Mouse (Mus musculus) forebrain, embryonic 13.5 days (tissue): ENCODE results near the gene Dhx36. TPM values are rescaled to one million over a fixed set of nuclear protein-coding genes. Genes with fewer than 3 reads are reported as not detected.

Source experiments
- ATAC-seq: fragments of 200-750 bp; cut with Nextera tagmentation; 2 replicates; pipeline ENCODE4 v1.8.0; 2017
- H3K27ac ChIP-seq: fragments of 300-500 bp; sonication (generic); 2 replicates; pipeline ENCODE4 v1.5.1; 2015; ENCODE audit warnings: inconsistent platforms, mild to moderate bottlenecking, moderate library complexity
- H3K27me3 ChIP-seq: fragments of 300-500 bp; sonication (generic); 2 replicates; pipeline ENCODE4 v1.6.1; 2015; ENCODE audit warnings: mild to moderate bottlenecking, inconsistent platforms
- H3K36me3 ChIP-seq: fragments of 300-500 bp; sonication (generic); 2 replicates; pipeline ENCODE4 v1.6.1; 2015; ENCODE audit warnings: mild to moderate bottlenecking, inconsistent platforms; ENCODE audit not compliant: poor library complexity, severe bottlenecking
- H3K4me1 ChIP-seq: fragments of 300-500 bp; sonication (generic); 2 replicates; pipeline ENCODE4 v1.6.1; 2015; ENCODE audit warnings: inconsistent platforms
- H3K4me2 ChIP-seq: fragments of 300-500 bp; sonication (generic); 2 replicates; pipeline ENCODE4 v1.6.1; 2015; ENCODE audit warnings: inconsistent platforms, mild to moderate bottlenecking, moderate library complexity
- H3K4me3 ChIP-seq: fragments of 300-500 bp; sonication (generic); 2 replicates; pipeline ENCODE4 v1.5.1; 2015; ENCODE audit warnings: mild to moderate bottlenecking, inconsistent platforms
- H3K9ac ChIP-seq: fragments of 300-500 bp; sonication (generic); 2 replicates; pipeline ENCODE4 v1.6.1; 2015; ENCODE audit warnings: mild to moderate bottlenecking, inconsistent platforms
- H3K9me3 ChIP-seq: fragments of 300-500 bp; sonication (generic); replicated peaks from 2 replicates; pipeline ENCODE4 v1.6.1; 2016; ENCODE audit warnings: inconsistent platforms
- WGBS: fragments of 180-500 bp; shearing (Covaris S2); methylation state at CpG from one replicate; pipeline ENCODE4 v1.1.7; 2015; 5-methylcytosine and 5-hydroxymethylcytosine counted together
- polyA plus RNA-seq: library from polyadenylated mRNA; unstranded; fragments of >200 nt; fragmentation: Nextera tagmentation; extraction: Ambion mirVana; gene quantifications from 2 replicates; pipeline ENCODE4 v1.2.1, GENCODE M21; 2015

Dhx36 gene
- polyA plus RNA-seq, 1 experiment from 2014 or later = 46.1 TPM

DNA sequence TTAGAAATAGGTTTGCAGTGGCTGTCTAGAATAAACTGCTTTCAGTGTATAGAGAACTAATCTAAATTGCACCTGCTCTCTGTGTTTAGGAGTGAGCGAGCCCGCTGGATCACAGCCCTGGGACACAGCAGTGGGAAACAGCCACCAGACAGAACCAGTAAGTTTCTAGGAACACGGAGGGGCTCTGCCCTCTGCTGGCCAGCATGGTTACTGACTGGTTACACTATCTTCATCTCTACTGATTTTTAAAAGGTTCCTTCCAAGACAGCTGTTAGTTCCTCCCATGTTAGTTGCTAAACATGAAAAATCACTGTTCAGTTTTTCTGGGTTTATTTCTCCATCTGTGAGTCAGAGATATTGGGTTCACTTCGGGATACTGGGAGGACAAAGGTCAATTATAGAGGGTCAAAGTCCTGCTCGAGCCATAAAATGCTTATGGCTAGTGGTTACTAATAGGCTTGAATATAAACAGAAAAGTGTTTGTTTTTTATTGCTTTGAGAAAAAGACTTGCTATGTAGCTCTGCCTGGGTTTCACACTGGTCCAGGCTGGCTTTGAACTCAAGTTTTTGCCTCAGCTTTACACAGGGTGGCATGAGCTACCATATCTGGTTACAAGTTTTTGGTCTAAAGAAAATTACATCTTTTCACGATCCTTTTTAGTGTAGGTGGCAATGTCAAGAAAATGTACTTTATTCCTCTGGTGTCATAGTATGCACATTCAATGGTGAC lies 48.4 kb downstream of the Dhx36 start:
- no peak overlapping the region for H3K4me2 ChIP-seq
- H3K9ac ChIP-seq = no peak overlapping the region
- no peak overlapping the region for H3K27ac ChIP-seq
- peak; percentile 79 for ATAC-seq
- WGBS = 41% methylated on average over 6 of the region's 6 CpGs
- no peak overlapping the region for H3K4me3 ChIP-seq
- H3K4me1 ChIP-seq = peaks cover 26% of the 10 kb centered on the region
- no peaks in the 10 kb centered on the region for H3K9me3 ChIP-seq
- no peaks in the 10 kb centered on the region for H3K27me3 ChIP-seq
- peaks cover 37% of the 10 kb centered on the region for H3K36me3 ChIP-seq

DNA sequence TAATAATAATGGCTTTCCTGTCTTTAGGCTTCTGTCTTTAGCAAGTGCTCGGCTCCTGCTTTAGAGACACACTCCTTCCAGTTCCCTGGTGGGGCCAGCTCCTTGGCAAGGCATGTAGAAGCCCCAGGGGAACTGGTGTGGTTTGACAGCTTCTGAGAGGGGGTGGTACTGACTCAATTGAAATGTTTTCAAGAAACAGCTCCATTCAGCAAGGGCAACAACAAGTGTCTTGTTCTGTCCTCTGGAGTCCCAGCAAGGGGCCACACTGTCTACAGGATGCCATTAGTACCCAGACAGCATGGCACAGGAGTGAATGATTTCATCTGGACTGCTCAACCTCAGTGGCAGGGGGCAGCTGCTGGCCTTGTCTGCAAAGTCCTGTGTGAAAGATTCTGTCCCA lies 51.0 kb downstream of the Dhx36 start:
- Histone ChIP-seq H3K27ac (no peak overlapping the region), H3K27me3 (no peaks in the 10 kb centered on the region), H3K9me3 (no peaks in the 10 kb centered on the region), H3K9ac (no peak overlapping the region), H3K4me2 (no peak overlapping the region), H3K36me3 (peaks cover 20% of the 10 kb centered on the region), H3K4me1 (peaks cover 34% of the 10 kb centered on the region), H3K4me3 (no peak overlapping the region)
- 20% methylated on average over 1 of the region's 1 CpGs for WGBS
- ATAC-seq = peak; percentile 69

DNA sequence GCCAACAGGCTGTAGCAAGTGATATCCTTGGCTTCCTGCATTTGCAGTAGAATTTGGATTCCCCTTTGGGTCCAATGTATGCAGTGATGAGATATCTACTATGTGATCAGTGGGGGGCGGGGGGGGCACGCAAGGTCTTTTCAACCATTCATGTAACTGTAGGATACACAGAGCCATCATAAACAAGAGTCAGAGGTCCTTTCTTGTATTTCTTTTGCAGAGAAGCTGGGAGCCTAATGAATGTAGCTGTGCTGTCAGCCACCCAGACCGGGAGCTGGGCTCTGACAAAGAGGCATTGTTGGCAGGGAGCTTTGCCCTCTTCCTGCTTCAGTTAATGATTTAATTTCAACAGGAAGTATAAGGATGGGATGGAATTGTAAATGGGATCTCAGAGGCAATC lies 52.7 kb downstream of the Dhx36 start:
- Histone ChIP-seq H3K4me3 (no peak overlapping the region), H3K27me3 (no peaks in the 10 kb centered on the region), H3K4me1 (peaks cover 34% of the 10 kb centered on the region), H3K36me3 (peaks cover 7% of the 10 kb centered on the region), H3K27ac (peak overlapping the region; percentile 61), H3K9me3 (no peaks in the 10 kb centered on the region; the same call in 1 of the 2 replicates), H3K9ac (no peak overlapping the region), H3K4me2 (peak overlapping the region; percentile 14; the same call in 1 of the 2 replicates)
- ATAC-seq = peak; percentile 32; the same call in 1 of the 2 replicates
- WGBS = 10% methylated on average over 3 of the region's 3 CpGs

DNA sequence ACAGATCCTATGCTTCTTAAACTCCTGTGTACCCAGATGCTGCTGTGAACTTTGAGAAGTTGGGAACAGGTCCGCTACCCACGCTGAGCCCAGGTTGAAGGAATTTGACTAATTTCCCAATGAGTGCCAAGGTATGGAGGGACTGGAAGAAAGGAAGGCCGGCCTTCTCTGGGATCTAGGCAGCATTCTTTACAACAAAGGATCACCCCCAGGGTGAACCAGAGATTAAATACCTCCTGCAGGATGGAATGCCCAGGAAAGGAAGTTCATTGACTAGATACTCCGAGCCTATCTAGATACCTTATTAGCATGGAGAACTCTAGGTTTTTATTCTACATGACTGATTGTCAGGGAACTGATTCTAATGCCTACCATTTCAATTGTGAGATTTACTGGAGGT lies 53.8 kb downstream of the Dhx36 start:
- Histone ChIP-seq H3K4me1 (peaks cover 34% of the 10 kb centered on the region), H3K9ac (no peak overlapping the region), H3K4me2 (no peak overlapping the region), H3K9me3 (no peaks in the 10 kb centered on the region; the same call in 1 of the 2 replicates), H3K36me3 (0 out of 2 replicates have a peak, but pooled peaks cover 5% of the 10 kb centered on the region), H3K27me3 (no peaks in the 10 kb centered on the region), H3K27ac (no peak overlapping the region), H3K4me3 (no peak overlapping the region)
- WGBS = 24% methylated on average over 4 of the region's 4 CpGs
- no peak for ATAC-seq

DNA sequence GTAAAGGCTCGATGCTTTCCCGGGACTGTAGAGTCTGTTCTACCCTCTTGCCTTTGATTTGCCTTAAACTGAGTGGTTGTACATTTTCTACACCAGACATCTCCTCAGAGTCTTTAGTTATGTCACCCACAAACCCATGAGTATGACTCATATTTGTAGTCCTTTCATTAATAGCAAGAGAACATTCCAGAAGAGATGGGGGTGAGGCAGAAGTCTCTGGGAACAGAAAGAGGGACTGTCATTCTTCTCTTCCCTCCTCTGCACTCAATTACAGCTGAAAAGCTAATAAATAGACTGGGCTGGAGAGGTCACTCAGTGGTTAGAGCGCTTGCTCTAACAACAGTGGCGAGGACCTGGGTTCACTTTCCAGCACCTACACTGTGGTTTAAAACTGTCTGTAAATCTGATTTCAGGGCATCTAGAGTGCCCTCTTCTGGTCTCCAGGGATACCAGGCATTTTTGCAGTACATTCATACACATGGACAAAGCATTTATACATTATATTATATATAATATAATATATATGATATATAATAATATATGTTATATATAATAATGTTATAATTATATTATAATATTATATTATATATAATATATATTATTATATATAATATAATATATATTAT lies 56.8 kb downstream of the Dhx36 start:
- no peaks in the 10 kb centered on the region for H3K27me3 ChIP-seq
- no peak for ATAC-seq
- H3K27ac ChIP-seq = no peak overlapping the region
- no peak overlapping the region for H3K4me2 ChIP-seq
- 0 out of 2 replicates have a peak, but pooled peaks cover 5% of the 10 kb centered on the region for H3K36me3 ChIP-seq
- H3K4me1 ChIP-seq = peaks cover 22% of the 10 kb centered on the region
- no peak overlapping the region for H3K4me3 ChIP-seq
- no peak overlapping the region for H3K9ac ChIP-seq
- 94% methylated on average over 4 of the region's 4 CpGs for WGBS
- no peaks in the 10 kb centered on the region; the same call in 1 of the 2 replicates for H3K9me3 ChIP-seq

DNA sequence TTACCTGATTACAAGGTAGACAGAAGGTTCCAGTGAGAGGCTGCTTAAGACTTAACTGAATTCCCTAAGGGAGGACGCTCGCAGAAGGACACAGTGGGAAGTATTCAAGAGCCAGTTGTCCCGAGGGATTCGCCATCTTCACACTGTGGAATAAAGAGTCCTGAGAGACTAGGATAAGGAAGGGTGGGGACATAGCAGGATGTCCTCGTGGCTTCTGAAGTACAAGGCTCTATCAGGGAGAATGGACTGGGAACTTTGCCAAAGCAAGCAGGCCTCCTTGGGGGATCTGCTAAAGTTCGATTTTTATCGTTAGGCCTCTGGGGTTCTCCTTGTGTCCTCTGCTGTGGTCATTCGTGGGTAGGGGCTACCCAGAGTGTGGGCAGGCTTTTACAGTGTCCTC lies 59.7 kb downstream of the Dhx36 start:
- no peaks in the 10 kb centered on the region; the same call in 1 of the 2 replicates for H3K9me3 ChIP-seq
- H3K4me2 ChIP-seq = no peak overlapping the region
- no peaks in the 10 kb centered on the region for H3K4me1 ChIP-seq
- H3K4me3 ChIP-seq = no peak overlapping the region
- no peak overlapping the region for H3K9ac ChIP-seq
- ATAC-seq = no peak
- H3K27me3 ChIP-seq = no peaks in the 10 kb centered on the region
- 0 out of 2 replicates have a peak, but pooled peaks cover 5% of the 10 kb centered on the region for H3K36me3 ChIP-seq
- H3K27ac ChIP-seq = no peak overlapping the region
- WGBS = 79% methylated on average over 8 of the region's 8 CpGs

DNA sequence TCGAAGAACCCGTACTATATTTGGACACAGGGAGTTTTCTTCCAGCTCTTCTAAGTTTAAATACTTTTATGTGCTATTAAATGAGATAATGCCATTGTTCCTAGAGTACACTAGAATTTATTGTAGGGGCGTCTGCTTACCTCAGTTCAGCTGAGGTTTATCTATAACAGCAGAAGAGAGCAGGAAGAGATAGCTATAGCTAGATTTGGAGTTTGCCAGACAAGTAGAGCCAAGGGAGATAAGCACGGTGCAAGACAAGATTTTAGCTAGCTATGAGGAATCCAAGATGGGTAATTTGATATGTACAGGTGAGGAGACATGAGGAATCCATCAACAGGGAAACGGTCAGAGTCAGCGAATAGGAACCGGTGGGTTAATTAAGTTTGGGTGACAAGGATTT lies 60.5 kb downstream of the Dhx36 start:
- no peak overlapping the region for H3K9ac ChIP-seq
- no peaks in the 10 kb centered on the region for H3K4me1 ChIP-seq
- 94% methylated on average over 7 of the region's 7 CpGs for WGBS
- 0 out of 2 replicates have a peak, but pooled peaks cover 5% of the 10 kb centered on the region for H3K36me3 ChIP-seq
- no peaks in the 10 kb centered on the region; the same call in 1 of the 2 replicates for H3K9me3 ChIP-seq
- H3K27ac ChIP-seq = no peak overlapping the region
- H3K4me2 ChIP-seq = no peak overlapping the region
- H3K4me3 ChIP-seq = no peak overlapping the region
- ATAC-seq = no peak
- H3K27me3 ChIP-seq = no peaks in the 10 kb centered on the region

DNA sequence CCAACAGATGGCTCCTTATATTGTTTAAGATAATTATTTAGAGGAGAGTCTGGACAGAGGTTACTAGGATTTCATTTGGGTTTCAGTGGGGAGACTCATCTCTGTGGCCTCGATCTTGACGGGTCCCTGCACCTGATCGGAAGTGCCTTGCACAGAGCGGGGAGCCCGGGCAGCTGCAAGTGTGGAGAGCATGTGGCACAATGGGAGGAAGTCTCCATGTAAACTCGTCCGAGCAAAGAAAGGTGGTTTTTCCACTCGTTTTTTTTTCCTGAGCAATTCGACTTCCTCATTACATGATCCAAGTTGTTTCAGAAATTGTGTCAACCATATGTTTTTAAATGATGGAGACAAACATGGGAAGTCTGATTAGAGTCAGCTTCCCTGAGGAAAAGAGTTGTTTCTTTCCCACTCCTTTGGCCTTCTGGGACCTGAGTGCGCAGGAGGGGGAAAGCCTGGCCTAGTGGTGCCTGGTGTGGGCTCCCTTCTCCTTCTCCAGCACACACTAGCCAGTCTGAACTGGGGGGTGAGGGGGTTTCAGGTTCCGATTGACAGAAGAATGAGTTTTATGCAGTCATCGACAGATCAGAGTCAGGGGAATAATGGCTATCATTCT lies 63.1 kb downstream of the Dhx36 start:
- no peak for ATAC-seq
- 85% methylated on average over 12 of the region's 12 CpGs for WGBS
- H3K9me3 ChIP-seq = no peaks in the 10 kb centered on the region

DNA sequence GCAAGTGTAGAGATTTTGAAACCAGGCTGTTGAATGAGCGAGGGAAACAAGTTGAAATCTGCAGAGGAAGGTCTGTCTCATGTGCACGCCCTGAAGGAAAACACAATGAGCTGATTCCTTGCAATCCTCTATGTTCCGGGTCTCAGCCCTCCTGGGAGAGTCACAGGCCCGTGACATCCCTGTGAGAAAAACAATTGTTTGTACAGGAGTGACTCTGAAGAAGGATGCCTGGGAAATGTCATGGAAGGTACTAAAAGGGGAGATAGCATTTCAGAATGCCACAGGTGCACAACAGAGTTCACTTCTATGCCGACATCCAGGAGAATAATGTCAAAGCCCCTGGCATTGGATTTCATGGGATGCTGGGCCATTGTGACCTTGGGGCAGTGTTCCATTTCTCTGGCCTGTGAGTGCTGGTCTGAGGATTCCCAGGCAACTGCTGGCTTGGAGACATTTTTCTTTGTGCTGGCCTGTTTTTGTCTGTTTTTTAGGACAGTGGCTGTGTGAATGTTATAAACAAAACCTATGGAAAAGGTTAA lies 66.3 kb downstream of the Dhx36 start:
- Histone ChIP-seq H3K4me2 (no peak overlapping the region), H3K4me1 (no peaks in the 10 kb centered on the region), H3K9me3 (no peaks in the 10 kb centered on the region), H3K27me3 (no peaks in the 10 kb centered on the region), H3K9ac (no peak overlapping the region), H3K36me3 (no peaks in the 10 kb centered on the region), H3K4me3 (no peak overlapping the region), H3K27ac (no peak overlapping the region)
- WGBS = 25% methylated on average over 5 of the region's 5 CpGs
- ATAC-seq = no peak

More for the DNA sequence above, 63.1 kb downstream of the Dhx36 start:
- H3K27ac ChIP-seq = no peak overlapping the region
- H3K4me3 ChIP-seq = no peak overlapping the region
- H3K9ac ChIP-seq = no peak overlapping the region
- no peak overlapping the region for H3K4me2 ChIP-seq
- H3K27me3 ChIP-seq = no peaks in the 10 kb centered on the region
- H3K36me3 ChIP-seq = no peaks in the 10 kb centered on the region
- no peaks in the 10 kb centered on the region for H3K4me1 ChIP-seq

DNA sequence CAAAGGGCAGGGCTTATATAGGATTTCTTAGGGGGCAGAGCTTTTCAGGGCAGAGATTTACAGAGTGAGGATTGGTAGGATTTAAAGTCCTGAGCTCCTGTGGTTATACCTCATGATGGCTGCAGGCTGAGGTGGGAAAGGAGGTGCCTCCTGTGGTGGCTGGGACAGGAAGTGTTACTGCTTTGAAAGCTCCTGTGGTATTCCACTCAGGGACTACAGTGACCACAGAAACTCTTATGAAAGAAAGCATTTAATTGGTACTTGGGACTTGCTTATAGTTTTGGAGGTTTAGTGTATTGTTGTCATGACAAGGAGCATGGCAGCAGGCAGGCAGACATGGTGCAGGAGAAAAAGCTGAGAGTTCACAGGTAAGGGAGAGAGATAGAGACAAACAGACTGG lies 70.9 kb downstream of the Dhx36 start:
- Histone ChIP-seq H3K9me3 (no peaks in the 10 kb centered on the region), H3K27ac (no peak overlapping the region), H3K4me2 (no peak overlapping the region), H3K36me3 (0 out of 2 replicates have a peak, but pooled peaks cover 2% of the 10 kb centered on the region), H3K4me3 (no peak overlapping the region), H3K9ac (no peak overlapping the region), H3K27me3 (no peaks in the 10 kb centered on the region), H3K4me1 (no peaks in the 10 kb centered on the region)
- ATAC-seq = no peak

DNA sequence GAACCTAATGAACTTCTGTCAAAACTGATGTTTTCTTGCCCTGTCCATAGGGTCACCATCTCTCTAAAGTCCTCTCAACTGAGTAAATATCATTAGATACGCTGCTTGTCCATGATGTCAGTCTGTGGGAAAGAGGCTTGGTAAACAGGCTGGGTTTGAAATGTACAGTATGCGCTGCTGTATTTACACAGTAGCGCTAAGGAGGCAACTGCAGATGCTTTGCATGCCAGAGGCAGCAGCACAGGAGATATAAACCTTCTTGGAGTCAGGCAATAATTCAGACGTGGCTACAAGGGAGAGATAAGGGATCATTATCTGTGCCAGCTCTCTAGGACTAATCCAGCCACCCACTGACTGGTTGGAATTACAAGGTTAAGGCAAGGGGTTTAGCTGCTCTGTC lies 73.1 kb downstream of the Dhx36 start:
- ATAC-seq = no peak
- no peaks in the 10 kb centered on the region for H3K9me3 ChIP-seq
- WGBS = 78% methylated on average over 4 of the region's 4 CpGs
- no peak overlapping the region for H3K4me3 ChIP-seq
- no peak overlapping the region for H3K9ac ChIP-seq
- no peaks in the 10 kb centered on the region for H3K4me1 ChIP-seq
- H3K4me2 ChIP-seq = no peak overlapping the region
- no peak overlapping the region for H3K27ac ChIP-seq
- H3K36me3 ChIP-seq = 0 out of 2 replicates have a peak, but pooled peaks cover 2% of the 10 kb centered on the region
- no peaks in the 10 kb centered on the region for H3K27me3 ChIP-seq
